Mouse (Mus musculus): ENCODE measurements at regions not wholly inside any gene's neighbourhood (a gene's known extent, or its start where the extent isn't known, plus 50 kb on each side); places are given as distances from the start of the nearest gene placed in this dataset.

DNA sequence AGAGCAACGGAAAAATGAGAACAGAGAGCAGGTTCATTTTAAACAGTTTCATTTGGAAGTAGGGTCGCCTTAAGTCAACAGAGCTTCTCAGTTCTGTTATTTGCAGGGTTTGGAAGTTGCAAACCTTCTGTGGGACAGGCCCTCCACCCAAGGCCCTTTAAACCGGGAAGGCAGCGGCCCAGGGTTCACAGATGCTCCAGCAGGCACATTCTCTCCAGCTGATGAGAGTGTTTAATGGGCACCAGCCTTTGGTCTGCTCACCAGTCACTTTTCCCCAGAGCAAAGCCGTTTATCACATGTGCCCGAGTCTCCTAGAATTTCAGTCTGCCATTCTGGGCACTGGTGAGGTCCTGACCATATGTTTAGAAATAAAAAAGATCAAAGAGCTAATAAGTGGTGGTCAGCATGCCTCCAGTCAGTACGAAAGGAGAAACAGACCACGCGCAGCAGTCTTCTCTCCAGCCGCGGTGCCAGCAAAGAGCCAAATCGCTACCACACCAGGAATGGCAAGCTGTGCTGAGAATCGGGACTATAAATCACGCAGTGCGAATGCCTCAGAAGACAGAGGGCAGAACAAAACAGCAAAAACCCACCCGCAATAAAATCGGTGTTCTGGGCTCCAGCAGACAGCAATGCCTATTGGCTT lies 173.5 kb downstream of the Papss1 start:
- Histone ChIP-seq H3K4me1 (ENCODE audit: control insufficient read depth, insufficient read depth, insufficient read length, low read length) (no peaks in the 10 kb centered on the region), H3K27ac (ENCODE audit: insufficient read depth, low read depth, low read length) (no peak overlapping the region), H3K27me3 (ENCODE audit: control insufficient read depth, insufficient read depth, low read length) (no peaks in the 10 kb centered on the region), H3K4me3 (ENCODE audit: low read depth, low read length) (no peak overlapping the region), H3K36me3 (ENCODE audit: control insufficient read depth, insufficient read depth, low read length) (no peaks in the 10 kb centered on the region)
- 79% methylated on average over 17 of the region's 17 CpGs for WGBS
- TF ChIP-seq CTCF (IDR thresholded peaks at IDR 0.05; ENCODE audit: extremely low read depth, insufficient read length, insufficient replicate concordance, low read depth, low read length) (no peak), POLR2A (IDR thresholded peaks at IDR 0.05; ENCODE audit: low read depth, low read length) (no peak)

DNA sequence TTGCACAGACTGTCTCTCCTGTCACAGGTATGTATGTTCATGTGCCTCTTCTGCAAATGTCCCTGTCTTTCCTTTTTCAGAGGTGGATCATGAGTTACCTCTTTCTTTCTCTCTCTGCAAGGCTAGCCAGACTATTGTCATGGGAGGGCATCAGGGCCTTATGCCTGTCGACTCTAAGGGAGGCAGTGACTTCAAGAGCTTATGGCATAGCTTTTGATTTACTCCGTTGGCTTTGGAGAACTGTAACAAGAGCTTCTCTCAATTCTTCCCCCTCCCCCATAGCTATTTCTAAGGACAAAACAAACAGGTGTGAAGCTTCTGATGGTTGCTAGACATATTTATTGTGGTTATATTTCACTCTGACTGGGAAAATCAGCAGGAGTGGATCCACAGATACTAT lies 191.0 kb downstream of the Papss1 start:
- Histone ChIP-seq H3K27ac (ENCODE audit: insufficient read depth, low read depth, low read length) (no peak overlapping the region), H3K36me3 (ENCODE audit: control insufficient read depth, insufficient read depth, low read length) (no peaks in the 10 kb centered on the region)
- WGBS = 35% methylated on average over 2 of the region's 2 CpGs

DNA sequence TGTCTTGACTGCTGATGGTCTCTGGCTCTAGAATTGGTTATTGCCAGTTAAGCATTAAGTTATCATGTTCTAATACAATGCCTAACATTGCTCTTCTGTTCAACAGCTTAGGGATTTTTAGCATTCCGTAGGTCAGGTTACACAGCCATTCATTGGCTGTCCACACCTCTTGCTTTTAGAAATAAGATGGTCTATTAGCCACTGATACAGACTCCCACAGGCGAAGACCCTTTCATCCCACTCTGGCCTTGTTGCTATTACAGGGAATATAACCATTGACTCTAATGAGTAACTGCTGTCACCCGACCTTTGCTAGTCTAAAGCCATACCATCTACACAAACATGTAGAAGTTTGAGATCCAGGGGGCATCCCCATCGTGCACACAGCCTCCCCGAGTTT lies 191.6 kb downstream of the Papss1 start:
- Histone ChIP-seq H3K27me3 (ENCODE audit: control insufficient read depth, insufficient read depth, low read length) (no peaks in the 10 kb centered on the region), H3K27ac (ENCODE audit: insufficient read depth, low read depth, low read length) (no peak overlapping the region), H3K4me3 (ENCODE audit: low read depth, low read length) (no peak overlapping the region), H3K4me1 (ENCODE audit: control insufficient read depth, insufficient read depth, insufficient read length, low read length) (no peaks in the 10 kb centered on the region), H3K36me3 (ENCODE audit: control insufficient read depth, insufficient read depth, low read length) (no peaks in the 10 kb centered on the region)
- TF ChIP-seq CTCF (IDR thresholded peaks at IDR 0.05; ENCODE audit: extremely low read depth, insufficient read length, insufficient replicate concordance, low read depth, low read length) = no peak
- TF ChIP-seq POLR2A (IDR thresholded peaks at IDR 0.05; ENCODE audit: low read depth, low read length) = no peak
- 78% methylated on average over 5 of the region's 5 CpGs for WGBS

More for the DNA sequence above, 191.0 kb downstream of the Papss1 start:
- H3K4me3 ChIP-seq (ENCODE audit: low read depth, low read length) = no peak overlapping the region
- TF ChIP-seq POLR2A (IDR thresholded peaks at IDR 0.05; ENCODE audit: low read depth, low read length) (no peak), CTCF (IDR thresholded peaks at IDR 0.05; ENCODE audit: extremely low read depth, insufficient read length, insufficient replicate concordance, low read depth, low read length) (no peak)
- no peaks in the 10 kb centered on the region for H3K4me1 ChIP-seq (ENCODE audit: control insufficient read depth, insufficient read depth, insufficient read length, low read length)
- H3K27me3 ChIP-seq (ENCODE audit: control insufficient read depth, insufficient read depth, low read length) = no peaks in the 10 kb centered on the region

DNA sequence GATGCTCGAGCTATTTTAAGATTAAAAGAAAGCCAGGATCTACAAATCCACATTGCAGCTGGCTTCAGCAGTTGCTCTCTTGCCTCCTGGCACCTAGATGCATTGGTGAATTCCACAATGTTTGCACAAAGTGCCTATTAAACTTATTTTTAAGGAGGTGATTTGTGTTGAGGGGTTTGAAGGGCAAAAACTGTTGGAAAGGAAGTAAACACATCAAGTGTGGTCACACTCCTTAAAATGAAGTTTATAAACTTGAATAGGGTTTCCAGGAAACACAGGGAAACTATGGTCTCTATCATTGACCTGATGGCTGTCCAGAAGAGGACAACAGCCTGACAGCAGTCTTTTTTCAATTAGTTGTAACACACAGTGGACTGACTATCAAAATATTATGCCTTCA lies 205.4 kb downstream of the Papss1 start:
- Histone ChIP-seq H3K4me3 (ENCODE audit: low read depth, low read length) (no peak overlapping the region), H3K36me3 (ENCODE audit: control insufficient read depth, insufficient read depth, low read length) (no peaks in the 10 kb centered on the region), H3K4me1 (ENCODE audit: control insufficient read depth, insufficient read depth, insufficient read length, low read length) (no peaks in the 10 kb centered on the region), H3K27me3 (ENCODE audit: control insufficient read depth, insufficient read depth, low read length) (no peaks in the 10 kb centered on the region), H3K27ac (ENCODE audit: insufficient read depth, low read depth, low read length) (no peak overlapping the region)
- 52% methylated on average over 1 of the region's 1 CpGs for WGBS
- no peak for TF ChIP-seq POLR2A (IDR thresholded peaks at IDR 0.05; ENCODE audit: low read depth, low read length)
- no peak for TF ChIP-seq CTCF (IDR thresholded peaks at IDR 0.05; ENCODE audit: extremely low read depth, insufficient read length, insufficient replicate concordance, low read depth, low read length)

DNA sequence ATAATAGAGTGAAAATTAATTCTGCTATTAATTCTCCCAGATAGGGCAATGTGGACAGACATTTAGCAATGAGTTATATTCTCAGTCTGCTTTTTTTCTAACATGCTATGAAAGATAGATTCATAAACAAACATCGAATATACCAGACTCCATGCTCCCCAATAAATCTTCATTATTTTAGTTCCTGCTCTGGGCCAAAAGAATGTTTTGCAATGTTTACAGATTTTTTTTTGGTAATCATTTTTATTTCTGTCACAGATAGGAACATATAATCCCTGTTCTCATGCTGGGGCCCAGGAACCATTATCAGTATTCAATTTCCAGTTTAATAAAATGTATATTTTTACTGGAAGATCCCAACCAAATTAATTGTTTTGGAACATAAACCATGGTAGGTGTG lies 205.9 kb downstream of the Papss1 start:
- no peaks in the 10 kb centered on the region for H3K4me1 ChIP-seq (ENCODE audit: control insufficient read depth, insufficient read depth, insufficient read length, low read length)
- no peaks in the 10 kb centered on the region for H3K27me3 ChIP-seq (ENCODE audit: control insufficient read depth, insufficient read depth, low read length)
- H3K4me3 ChIP-seq (ENCODE audit: low read depth, low read length) = no peak overlapping the region
- TF ChIP-seq CTCF (IDR thresholded peaks at IDR 0.05; ENCODE audit: extremely low read depth, insufficient read length, insufficient replicate concordance, low read depth, low read length) = no peak
- no peak for TF ChIP-seq POLR2A (IDR thresholded peaks at IDR 0.05; ENCODE audit: low read depth, low read length)
- 81% methylated on average over 1 of the region's 1 CpGs for WGBS
- no peaks in the 10 kb centered on the region for H3K36me3 ChIP-seq (ENCODE audit: control insufficient read depth, insufficient read depth, low read length)
- H3K27ac ChIP-seq (ENCODE audit: insufficient read depth, low read depth, low read length) = no peak overlapping the region

DNA sequence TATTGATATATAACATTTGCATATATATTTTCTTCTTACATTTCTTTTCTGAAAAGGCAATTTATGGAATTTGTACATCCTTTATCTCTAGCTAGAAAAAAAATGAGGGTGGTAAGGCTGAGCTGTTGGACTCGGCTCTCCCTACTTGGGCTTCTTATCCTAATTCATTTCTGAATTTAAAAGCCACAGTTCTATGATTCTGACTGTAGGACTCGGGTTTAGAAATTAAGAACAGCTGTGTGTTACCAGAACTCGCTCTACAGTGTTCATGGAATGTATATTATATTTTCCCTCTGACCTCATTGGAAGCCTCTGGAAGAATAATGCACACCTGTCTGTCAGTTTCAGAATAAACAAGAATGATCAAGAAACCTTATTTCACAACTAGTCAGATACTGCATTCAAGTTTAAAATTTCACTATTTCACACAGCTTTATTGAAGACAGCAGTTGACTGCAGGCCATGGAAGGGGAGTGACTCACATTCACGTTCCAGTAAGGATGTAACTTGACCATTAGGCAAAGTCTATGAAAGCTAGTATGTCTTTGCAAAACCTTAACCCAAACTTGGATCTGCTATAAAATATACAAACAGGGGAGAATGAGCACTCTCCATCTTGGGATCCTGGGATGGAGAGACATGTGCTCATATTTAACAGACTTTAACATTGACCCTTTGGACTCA lies 207.4 kb downstream of the Papss1 start:
- Histone ChIP-seq H3K4me3 (ENCODE audit: low read depth, low read length) (no peak overlapping the region), H3K27me3 (ENCODE audit: control insufficient read depth, insufficient read depth, low read length) (no peaks in the 10 kb centered on the region), H3K4me1 (ENCODE audit: control insufficient read depth, insufficient read depth, insufficient read length, low read length) (no peaks in the 10 kb centered on the region), H3K27ac (ENCODE audit: insufficient read depth, low read depth, low read length) (no peak overlapping the region), H3K36me3 (ENCODE audit: control insufficient read depth, insufficient read depth, low read length) (no peaks in the 10 kb centered on the region)
- WGBS = 71% methylated on average over 4 of the region's 4 CpGs
- no peak for TF ChIP-seq CTCF (IDR thresholded peaks at IDR 0.05; ENCODE audit: extremely low read depth, insufficient read length, insufficient replicate concordance, low read depth, low read length)
- TF ChIP-seq POLR2A (IDR thresholded peaks at IDR 0.05; ENCODE audit: low read depth, low read length) = no peak

DNA sequence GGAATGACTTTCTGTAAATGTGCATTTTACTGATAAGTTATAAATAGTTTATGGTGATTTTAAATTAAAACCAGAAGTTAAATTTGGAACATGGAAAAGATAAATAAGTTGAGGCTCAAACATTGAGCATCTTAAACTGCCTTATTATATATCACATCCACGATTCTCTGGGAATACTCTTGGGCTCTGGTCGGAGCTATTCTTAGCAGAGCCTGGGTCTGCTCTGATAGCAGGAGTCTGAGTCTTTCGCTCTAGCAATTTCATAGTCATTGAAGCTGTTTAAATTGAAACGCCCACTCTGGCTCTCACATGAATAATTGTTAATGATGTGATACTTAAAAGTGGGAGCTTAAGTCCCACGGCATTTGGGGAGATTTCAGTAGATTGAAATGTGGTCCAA lies 208.0 kb downstream of the Papss1 start:
- WGBS = 76% methylated on average over 5 of the region's 5 CpGs
- H3K4me3 ChIP-seq (ENCODE audit: low read depth, low read length) = no peak overlapping the region
- no peak overlapping the region for H3K27ac ChIP-seq (ENCODE audit: insufficient read depth, low read depth, low read length)
- H3K27me3 ChIP-seq (ENCODE audit: control insufficient read depth, insufficient read depth, low read length) = no peaks in the 10 kb centered on the region
- no peak for TF ChIP-seq POLR2A (IDR thresholded peaks at IDR 0.05; ENCODE audit: low read depth, low read length)
- TF ChIP-seq CTCF (IDR thresholded peaks at IDR 0.05; ENCODE audit: extremely low read depth, insufficient read length, insufficient replicate concordance, low read depth, low read length) = no peak
- H3K4me1 ChIP-seq (ENCODE audit: control insufficient read depth, insufficient read depth, insufficient read length, low read length) = no peaks in the 10 kb centered on the region
- no peaks in the 10 kb centered on the region for H3K36me3 ChIP-seq (ENCODE audit: control insufficient read depth, insufficient read depth, low read length)
